Mouse (Mus musculus) liver, embryonic 14.5 days (tissue): ENCODE measurements around the gene Ncam1.

ENCODE experiments used
- CTCF ChIP-seq: IDR thresholded peaks from 2 replicates; pipeline ENCODE4 v1.5.1; 2016; ENCODE audit warnings: antibody characterized with exemption, low read depth, control low read depth
- EP300 ChIP-seq: IDR thresholded peaks from 2 replicates; pipeline ENCODE4 v1.6.1; 2016; ENCODE audit warnings: antibody characterized with exemption, low read depth

DNA sequence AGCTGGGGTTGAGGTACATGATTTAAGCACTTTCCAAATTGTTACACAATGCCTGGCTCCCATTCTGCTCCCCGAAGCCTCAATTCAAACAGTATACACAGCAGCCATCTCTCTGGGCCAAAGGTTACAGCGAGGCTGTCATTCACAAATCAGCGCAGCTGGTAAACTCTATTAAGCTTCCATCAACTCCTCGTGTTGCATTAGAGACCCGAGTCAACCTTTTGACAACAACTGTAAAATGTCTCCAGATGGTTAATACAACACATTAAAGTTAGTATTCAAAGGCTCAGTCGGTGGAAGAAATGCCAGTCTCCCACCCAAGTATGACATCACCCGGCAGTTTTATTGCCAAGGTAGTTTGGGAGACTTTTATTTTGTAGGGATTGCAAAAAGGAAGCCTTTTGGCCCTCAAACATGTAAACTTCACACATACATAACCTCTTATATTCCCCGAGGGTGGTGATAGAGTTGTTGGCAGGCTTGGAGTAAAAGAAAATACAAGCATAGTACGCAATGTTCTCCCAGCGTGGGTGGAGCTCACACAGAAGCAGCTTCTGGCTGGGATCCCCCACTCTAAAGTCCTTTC, 204.7 kb downstream of the Ncam1 start:
- TF ChIP-seq CTCF (no peak), EP300 (no peak)
